Mouse (Mus musculus): Measurements from ENCODE around the gene Zfp970. TPM values are rescaled to one million over a fixed set of nuclear protein-coding genes. Genes with fewer than 3 reads are reported as not detected.
A peak's percentile ranks its signal among the peaks of the same experiment; 100 is the strongest.
"Not testable (repeated sequence)": the region's sequence is repeated elsewhere in the genome, so short reads cannot be mapped to it uniquely, and the experiment has no call there.

Gene Zfp970
- polyA plus RNA-seq (2012; rRNA removed) = 0.43 and 0.70 TPM in 2 replicates

DNA sequence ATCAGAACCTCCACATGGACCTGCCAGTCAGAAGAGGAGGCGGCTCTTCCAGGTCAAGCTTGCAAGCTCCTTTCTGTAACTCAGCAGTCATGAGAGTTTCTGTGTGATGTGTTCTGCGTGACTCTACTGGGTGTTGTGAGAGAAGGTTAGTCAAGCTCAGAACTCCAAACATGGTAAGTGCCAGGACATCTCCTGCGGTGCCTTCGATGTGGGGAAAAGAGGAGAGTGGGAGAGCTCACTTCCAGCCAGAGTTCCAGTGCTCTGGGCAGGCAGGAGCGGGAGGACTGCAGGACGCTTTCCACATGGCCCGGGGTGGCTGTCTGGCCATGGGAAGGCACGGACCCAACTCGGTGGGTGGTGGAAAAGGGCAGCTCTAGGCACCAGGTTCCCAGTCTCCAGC lies at the start of gene Zfp970:
TSS of gene Zfp970 (plus strand) at position 58 of the 400 bp plus-strand sequence.
- not testable (repeated sequence) for H3K36me3 ChIP-seq (ENCODE audit: control insufficient read depth, insufficient read depth, low read length); H3K27me3 ChIP-seq (ENCODE audit: control insufficient read depth, insufficient read depth, low read length); H3K27ac ChIP-seq (ENCODE audit: insufficient read depth, low read depth, low read length); H3K4me1 ChIP-seq (ENCODE audit: control insufficient read depth, insufficient read depth, insufficient read length, low read length)
- WGBS = 2% methylated on average over 8 of the region's 9 CpGs
- H3K4me3 ChIP-seq (ENCODE audit: low read depth, low read length) = peak within 1 kb of the TSS; percentile 66

DNA sequence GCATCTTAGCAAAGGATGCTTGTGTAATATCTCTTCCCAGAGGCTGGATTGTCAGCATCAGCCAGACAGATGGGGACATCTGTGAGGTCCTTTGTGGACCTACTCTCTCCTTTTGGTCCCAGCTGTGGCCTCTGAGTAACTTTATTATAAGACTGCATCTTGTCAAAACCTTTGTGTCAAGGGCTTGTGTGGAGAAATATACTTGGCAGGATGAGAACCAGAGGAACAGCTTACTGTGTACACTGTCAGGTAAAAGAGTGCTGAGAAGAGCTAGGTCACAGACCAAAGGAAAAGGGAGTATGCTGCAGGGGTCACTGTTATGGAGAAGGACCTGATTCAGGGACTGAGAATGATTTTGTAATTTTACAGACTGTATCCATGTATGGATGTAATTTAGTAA lies 3.7 kb downstream of the Zfp970 start:
- H3K27me3 ChIP-seq (ENCODE audit: control insufficient read depth, insufficient read depth, low read length); H3K36me3 ChIP-seq (ENCODE audit: control insufficient read depth, insufficient read depth, low read length); H3K4me1 ChIP-seq (ENCODE audit: control insufficient read depth, insufficient read depth, insufficient read length, low read length); H3K27ac ChIP-seq (ENCODE audit: insufficient read depth, low read depth, low read length); H3K4me3 ChIP-seq (ENCODE audit: low read depth, low read length): not testable (repeated sequence)

GRCm38 (mm10) chr2:177472261-177472660 lies 7.7 kb downstream of the Zfp970 start:
- not testable (repeated sequence) for H3K4me1 ChIP-seq (ENCODE audit: control insufficient read depth, insufficient read depth, insufficient read length, low read length); H3K36me3 ChIP-seq (ENCODE audit: control insufficient read depth, insufficient read depth, low read length); H3K27me3 ChIP-seq (ENCODE audit: control insufficient read depth, insufficient read depth, low read length); H3K27ac ChIP-seq (ENCODE audit: insufficient read depth, low read depth, low read length); H3K4me3 ChIP-seq (ENCODE audit: low read depth, low read length)
- 78% methylated on average over 6 of the region's 10 CpGs for WGBS

- H3K27ac ChIP-seq (ENCODE audit: insufficient read depth, low read depth, low read length); H3K4me1 ChIP-seq (ENCODE audit: control insufficient read depth, insufficient read depth, insufficient read length, low read length); H3K36me3 ChIP-seq (ENCODE audit: control insufficient read depth, insufficient read depth, low read length); H3K27me3 ChIP-seq (ENCODE audit: control insufficient read depth, insufficient read depth, low read length); H3K4me3 ChIP-seq (ENCODE audit: low read depth, low read length): not testable (repeated sequence)
- 81% methylated on average over 1 of the region's 1 CpGs for WGBS
Observed at GRCm38 (mm10) chr2:177481971-177482370, 17.4 kb downstream of the Zfp970 start.

GRCm38 (mm10) chr2:177483238-177483948 lies 18.9 kb downstream of the Zfp970 start:
- not testable (repeated sequence) for H3K4me1 ChIP-seq (ENCODE audit: control insufficient read depth, insufficient read depth, insufficient read length, low read length); H3K27ac ChIP-seq (ENCODE audit: insufficient read depth, low read depth, low read length); H3K27me3 ChIP-seq (ENCODE audit: control insufficient read depth, insufficient read depth, low read length); H3K4me3 ChIP-seq (ENCODE audit: low read depth, low read length); H3K36me3 ChIP-seq (ENCODE audit: control insufficient read depth, insufficient read depth, low read length)
- WGBS = 86% methylated on average over 11 of the region's 11 CpGs

GRCm38 (mm10) chr2:177498067-177498466 lies 33.5 kb downstream of the Zfp970 start, which contains the start of gene Gm14403:
Gm14403 (plus strand) TSS chr2:177498215.
- H3K27me3 ChIP-seq (ENCODE audit: control insufficient read depth, insufficient read depth, low read length); H3K36me3 ChIP-seq (ENCODE audit: control insufficient read depth, insufficient read depth, low read length); H3K27ac ChIP-seq (ENCODE audit: insufficient read depth, low read depth, low read length); H3K4me1 ChIP-seq (ENCODE audit: control insufficient read depth, insufficient read depth, insufficient read length, low read length): not testable (repeated sequence)
- WGBS = 10% methylated on average over 7 of the region's 7 CpGs
- peak within 1 kb of the TSS; percentile 69 for H3K4me3 ChIP-seq (ENCODE audit: low read depth, low read length)

GRCm38 (mm10) chr2:177499182-177499581 lies 34.6 kb downstream of the Zfp970 start:
- H3K4me3 ChIP-seq (ENCODE audit: low read depth, low read length); H3K27ac ChIP-seq (ENCODE audit: insufficient read depth, low read depth, low read length); H3K4me1 ChIP-seq (ENCODE audit: control insufficient read depth, insufficient read depth, insufficient read length, low read length); H3K27me3 ChIP-seq (ENCODE audit: control insufficient read depth, insufficient read depth, low read length); H3K36me3 ChIP-seq (ENCODE audit: control insufficient read depth, insufficient read depth, low read length): not testable (repeated sequence)
- 47% methylated on average over 1 of the region's 1 CpGs for WGBS

DNA sequence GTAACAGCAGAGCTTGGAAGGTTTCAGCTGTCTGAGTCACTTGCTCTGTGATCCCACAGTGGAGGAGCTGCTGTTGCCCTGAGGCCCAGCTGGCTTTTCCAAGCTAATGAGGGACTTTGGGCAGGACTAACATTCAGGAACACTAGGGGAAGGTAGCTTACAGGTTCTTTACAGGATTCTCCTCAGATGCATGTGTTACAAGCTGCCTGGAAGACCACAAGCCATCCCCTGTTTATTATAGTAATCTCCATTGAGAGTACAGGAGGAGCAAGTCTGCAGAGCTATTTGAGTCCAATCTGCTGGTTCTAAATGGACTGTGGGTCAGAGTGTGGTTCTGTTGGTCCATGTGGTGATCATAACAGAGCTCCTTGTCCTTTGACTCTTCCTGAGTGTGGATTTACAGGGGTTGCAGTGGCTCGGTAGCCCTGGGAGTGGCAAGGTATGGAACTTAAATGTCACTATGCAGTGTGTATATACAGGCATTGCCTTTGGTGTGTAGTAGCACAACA lies 40.7 kb downstream of the Zfp970 start:
- 82% methylated on average over 1 of the region's 1 CpGs for WGBS
- H3K4me1 ChIP-seq (ENCODE audit: control insufficient read depth, insufficient read depth, insufficient read length, low read length); H3K27ac ChIP-seq (ENCODE audit: insufficient read depth, low read depth, low read length); H3K36me3 ChIP-seq (ENCODE audit: control insufficient read depth, insufficient read depth, low read length); H3K27me3 ChIP-seq (ENCODE audit: control insufficient read depth, insufficient read depth, low read length); H3K4me3 ChIP-seq (ENCODE audit: low read depth, low read length): not testable (repeated sequence)

DNA sequence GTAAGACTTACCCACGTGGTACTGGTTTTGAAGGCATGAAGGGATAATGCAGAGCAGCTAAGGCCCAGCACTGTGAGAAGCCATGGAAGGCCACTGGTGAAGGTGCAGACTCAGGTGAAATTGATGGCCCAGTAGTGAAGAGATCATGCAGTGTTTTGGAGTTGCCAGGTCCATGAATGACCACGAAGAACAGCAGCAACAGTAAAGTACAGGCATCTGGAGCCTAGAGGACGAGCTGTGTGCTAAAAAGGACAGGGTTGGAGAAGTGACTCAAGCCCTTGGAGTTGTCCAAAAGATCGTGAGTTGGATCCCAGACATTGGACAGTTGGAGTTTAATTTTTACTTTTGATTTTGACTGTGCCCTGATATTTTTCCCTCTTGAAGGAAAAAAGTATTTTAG lies 46.8 kb downstream of the Zfp970 start:
- WGBS = 64% methylated on average over 4 of the region's 4 CpGs
- H3K36me3 ChIP-seq (ENCODE audit: control insufficient read depth, insufficient read depth, low read length); H3K27me3 ChIP-seq (ENCODE audit: control insufficient read depth, insufficient read depth, low read length); H3K27ac ChIP-seq (ENCODE audit: insufficient read depth, low read depth, low read length); H3K4me3 ChIP-seq (ENCODE audit: low read depth, low read length); H3K4me1 ChIP-seq (ENCODE audit: control insufficient read depth, insufficient read depth, insufficient read length, low read length): not testable (repeated sequence)

DNA sequence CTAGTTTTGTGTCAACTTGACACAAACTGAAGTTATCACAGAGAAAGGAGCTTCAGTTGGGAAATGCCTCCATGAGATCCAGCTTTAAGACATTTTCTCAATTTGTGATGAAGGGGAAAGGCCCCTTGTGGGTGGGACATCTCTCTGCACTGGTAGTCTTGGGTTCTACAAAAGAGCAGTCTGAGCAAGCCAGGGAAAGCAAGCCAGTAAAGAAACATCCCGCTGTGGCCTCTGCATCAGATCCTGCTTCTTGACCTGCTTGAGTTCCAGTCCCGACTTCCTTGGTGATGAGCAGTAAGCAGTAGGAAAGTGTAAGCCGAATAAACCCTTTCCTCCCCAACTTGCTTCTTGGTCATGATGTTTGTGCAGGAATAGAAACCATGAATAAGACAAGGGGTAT lies 47.4 kb downstream of the Zfp970 start:
- H3K36me3 ChIP-seq (ENCODE audit: control insufficient read depth, insufficient read depth, low read length); H3K4me3 ChIP-seq (ENCODE audit: low read depth, low read length); H3K4me1 ChIP-seq (ENCODE audit: control insufficient read depth, insufficient read depth, insufficient read length, low read length); H3K27ac ChIP-seq (ENCODE audit: insufficient read depth, low read depth, low read length); H3K27me3 ChIP-seq (ENCODE audit: control insufficient read depth, insufficient read depth, low read length): not testable (repeated sequence)
- WGBS = 84% methylated on average over 3 of the region's 3 CpGs

DNA sequence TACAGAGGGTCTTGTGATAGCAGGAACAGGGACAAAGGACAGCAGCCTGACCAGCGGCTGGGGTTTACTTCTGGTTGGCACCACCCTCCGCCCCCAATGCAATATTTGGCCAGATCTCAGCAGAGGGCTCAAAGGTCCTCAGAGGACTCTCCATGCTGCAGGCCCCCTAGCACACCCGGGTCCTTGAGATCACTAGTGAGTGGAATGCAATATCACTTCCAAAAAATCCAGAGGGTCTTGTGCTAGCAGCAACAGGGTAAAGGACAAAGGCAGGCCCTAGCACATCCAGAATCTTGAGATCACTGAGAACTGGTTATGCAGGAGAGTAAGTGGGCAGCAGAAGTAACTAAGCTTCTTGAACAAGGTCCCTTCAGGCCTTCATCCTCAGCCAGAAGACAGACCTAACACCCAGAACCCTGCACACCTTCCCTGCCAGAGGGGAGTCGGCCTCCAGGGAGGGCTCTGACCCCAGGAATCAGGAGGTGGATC lies 49.5 kb downstream of the Zfp970 start:
- not testable (repeated sequence) for H3K36me3 ChIP-seq (ENCODE audit: control insufficient read depth, insufficient read depth, low read length); H3K4me1 ChIP-seq (ENCODE audit: control insufficient read depth, insufficient read depth, insufficient read length, low read length); H3K27me3 ChIP-seq (ENCODE audit: control insufficient read depth, insufficient read depth, low read length); H3K4me3 ChIP-seq (ENCODE audit: low read depth, low read length); H3K27ac ChIP-seq (ENCODE audit: insufficient read depth, low read depth, low read length)
- WGBS = 87% methylated on average over 4 of the region's 4 CpGs

GRCm38 (mm10) chr2:177517746-177518145 lies 53.2 kb downstream of the Zfp970 start:
- WGBS = 82% methylated on average over 9 of the region's 9 CpGs
- H3K4me3 ChIP-seq (ENCODE audit: low read depth, low read length); H3K36me3 ChIP-seq (ENCODE audit: control insufficient read depth, insufficient read depth, low read length); H3K27ac ChIP-seq (ENCODE audit: insufficient read depth, low read depth, low read length); H3K4me1 ChIP-seq (ENCODE audit: control insufficient read depth, insufficient read depth, insufficient read length, low read length); H3K27me3 ChIP-seq (ENCODE audit: control insufficient read depth, insufficient read depth, low read length): not testable (repeated sequence)
